Mouse (Mus musculus): ENCODE results near the gene Ociad1. TPM values are rescaled to one million over a fixed set of nuclear protein-coding genes. Genes with fewer than 3 reads are reported as not detected.

Gene Ociad1
- polyA plus RNA-seq, 1 experiment, result 16.0 TPM

DNA sequence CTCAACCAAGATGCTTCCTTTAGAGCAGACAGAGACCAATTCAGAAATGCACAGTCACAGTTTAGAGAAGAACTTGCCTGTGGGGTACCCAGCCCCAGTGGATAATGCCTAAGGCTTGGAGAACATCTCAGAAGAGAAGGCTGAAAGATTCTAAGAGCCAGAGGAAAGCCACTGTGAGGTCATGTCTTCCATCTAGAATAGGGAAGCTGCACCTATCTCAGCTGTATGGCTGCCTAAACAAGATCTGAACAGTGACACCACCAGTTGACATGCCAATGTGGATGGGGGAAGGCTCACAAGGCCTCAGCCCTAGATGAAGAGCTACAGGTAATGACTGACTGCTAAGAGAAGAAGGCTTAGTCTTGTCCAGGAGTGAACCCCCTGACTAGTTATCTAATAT lies 8.5 kb upstream of the Ociad1 start:
- Histone ChIP-seq H3K27me3 (ENCODE audit: control insufficient read depth, insufficient read depth, low read length) (no peaks in the 10 kb centered on the region), H3K36me3 (ENCODE audit: control insufficient read depth, insufficient read depth, low read length) (no peaks in the 10 kb centered on the region), H3K27ac (ENCODE audit: insufficient read depth, low read depth, low read length) (no peak overlapping the region), H3K4me3 (ENCODE audit: low read depth, low read length) (no peak overlapping the region), H3K4me1 (ENCODE audit: control insufficient read depth, insufficient read depth, insufficient read length, low read length) (peaks cover 5% of the 10 kb centered on the region; the same call in 1 of the 2 replicates)
- TF ChIP-seq POLR2A (IDR thresholded peaks at IDR 0.05; ENCODE audit: low read depth, low read length) (no peak), CTCF (IDR thresholded peaks at IDR 0.05; ENCODE audit: extremely low read depth, insufficient read length, insufficient replicate concordance, low read depth, low read length) (no peak)

DNA sequence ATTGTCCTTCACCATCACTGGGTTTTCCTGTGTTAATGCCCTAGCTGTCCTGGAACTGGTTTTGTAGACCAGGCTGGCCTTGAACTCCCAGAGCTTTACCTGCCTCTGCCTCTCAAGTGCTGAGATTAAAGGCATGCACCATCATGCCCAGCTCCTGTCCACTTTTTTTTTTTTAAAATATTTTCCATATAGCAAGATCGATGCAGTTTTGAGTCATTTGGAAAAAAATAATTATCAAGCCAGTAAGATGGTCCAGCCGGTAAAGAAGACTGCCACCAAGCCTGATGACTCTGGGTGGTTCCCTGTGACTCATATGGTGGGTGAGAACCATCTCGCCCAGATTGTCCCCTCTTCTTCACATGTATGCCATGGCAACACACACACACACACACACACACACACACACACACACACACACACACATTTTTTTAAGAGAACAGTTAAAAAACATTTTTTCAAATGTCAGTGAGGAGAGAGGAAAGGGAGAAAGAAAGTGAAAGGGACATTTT lies 7.1 kb upstream of the Ociad1 start:
- H3K27ac ChIP-seq (ENCODE audit: insufficient read depth, low read depth, low read length), result peak overlapping the region; percentile 58; the same call in 1 of the 2 replicates
- 73% methylated on average over 3 of the region's 3 CpGs for WGBS
- H3K36me3 ChIP-seq (ENCODE audit: control insufficient read depth, insufficient read depth, low read length), result no peaks in the 10 kb centered on the region
- TF ChIP-seq POLR2A (IDR thresholded peaks at IDR 0.05; ENCODE audit: low read depth, low read length) (no peak), CTCF (IDR thresholded peaks at IDR 0.05; ENCODE audit: extremely low read depth, insufficient read length, insufficient replicate concordance, low read depth, low read length) (no peak)
- no peak overlapping the region for H3K4me3 ChIP-seq (ENCODE audit: low read depth, low read length)
- H3K27me3 ChIP-seq (ENCODE audit: control insufficient read depth, insufficient read depth, low read length), result no peaks in the 10 kb centered on the region
- no peaks in the 10 kb centered on the region for H3K4me1 ChIP-seq (ENCODE audit: control insufficient read depth, insufficient read depth, insufficient read length, low read length)

GRCm38 (mm10) chr5:73286603-73287002 lies 6.0 kb upstream of the Ociad1 start:
- no peaks in the 10 kb centered on the region for H3K27me3 ChIP-seq (ENCODE audit: control insufficient read depth, insufficient read depth, low read length)
- peak overlapping the region; percentile 58 for H3K27ac ChIP-seq (ENCODE audit: insufficient read depth, low read depth, low read length)
- WGBS, result 64% methylated on average over 5 of the region's 5 CpGs
- TF ChIP-seq POLR2A (IDR thresholded peaks at IDR 0.05; ENCODE audit: low read depth, low read length) (no peak), CTCF (IDR thresholded peaks at IDR 0.05; ENCODE audit: extremely low read depth, insufficient read length, insufficient replicate concordance, low read depth, low read length) (no peak)
- H3K36me3 ChIP-seq (ENCODE audit: control insufficient read depth, insufficient read depth, low read length), result no peaks in the 10 kb centered on the region
- no peaks in the 10 kb centered on the region for H3K4me1 ChIP-seq (ENCODE audit: control insufficient read depth, insufficient read depth, insufficient read length, low read length)
- H3K4me3 ChIP-seq (ENCODE audit: low read depth, low read length), result no peak overlapping the region

DNA sequence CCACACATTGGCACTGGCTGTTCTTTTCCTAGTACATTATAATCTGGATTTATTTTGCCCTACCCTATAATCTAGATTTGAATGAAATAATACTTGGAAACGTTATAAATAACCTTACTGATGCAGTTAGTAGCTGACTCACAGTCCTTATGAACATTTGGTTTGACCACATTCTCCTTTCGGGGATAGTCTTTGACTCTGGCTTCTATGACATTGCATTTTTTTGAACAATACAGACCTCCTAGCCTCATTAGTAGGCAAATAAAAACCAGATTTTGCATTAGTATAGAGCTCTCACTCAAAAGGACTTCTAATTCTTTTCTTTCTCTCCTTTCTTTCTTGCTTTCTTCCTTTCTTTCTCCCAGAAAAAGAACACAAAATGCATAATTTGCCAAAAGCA lies 2.7 kb upstream of the Ociad1 start:
- H3K27me3 ChIP-seq (ENCODE audit: control insufficient read depth, insufficient read depth, low read length), result no peaks in the 10 kb centered on the region
- no peak overlapping the region for H3K27ac ChIP-seq (ENCODE audit: insufficient read depth, low read depth, low read length)
- WGBS, result 64% methylated on average over 2 of the region's 2 CpGs
- H3K4me1 ChIP-seq (ENCODE audit: control insufficient read depth, insufficient read depth, insufficient read length, low read length), result peaks cover 2% of the 10 kb centered on the region; the same call in 1 of the 2 replicates
- H3K36me3 ChIP-seq (ENCODE audit: control insufficient read depth, insufficient read depth, low read length), result peaks cover 2% of the 10 kb centered on the region; the same call in 1 of the 2 replicates
- no peak overlapping the region for H3K4me3 ChIP-seq (ENCODE audit: low read depth, low read length)
- TF ChIP-seq CTCF (IDR thresholded peaks at IDR 0.05; ENCODE audit: extremely low read depth, insufficient read length, insufficient replicate concordance, low read depth, low read length) (no peak), POLR2A (IDR thresholded peaks at IDR 0.05; ENCODE audit: low read depth, low read length) (no peak)

- H3K27ac ChIP-seq (ENCODE audit: insufficient read depth, low read depth, low read length), result no peak overlapping the region
- peaks cover 18% of the 10 kb centered on the region for H3K36me3 ChIP-seq (ENCODE audit: control insufficient read depth, insufficient read depth, low read length)
- peak overlapping the region; percentile 100; the same call in 1 of the 2 replicates for H3K4me3 ChIP-seq (ENCODE audit: low read depth, low read length)
- peaks cover 5% of the 10 kb centered on the region; the same call in 1 of the 2 replicates for H3K4me1 ChIP-seq (ENCODE audit: control insufficient read depth, insufficient read depth, insufficient read length, low read length)
- no peak for TF ChIP-seq CTCF (IDR thresholded peaks at IDR 0.05; ENCODE audit: extremely low read depth, insufficient read length, insufficient replicate concordance, low read depth, low read length)
- TF ChIP-seq POLR2A (IDR thresholded peaks at IDR 0.05; ENCODE audit: low read depth, low read length), result no peak
- 2% methylated on average over 8 of the region's 8 CpGs for WGBS
- no peaks in the 10 kb centered on the region for H3K27me3 ChIP-seq (ENCODE audit: control insufficient read depth, insufficient read depth, low read length)
These were observed 859 bp downstream of the Ociad1 start for GRCm38 (mm10) chr5:73293458-73293827.

DNA sequence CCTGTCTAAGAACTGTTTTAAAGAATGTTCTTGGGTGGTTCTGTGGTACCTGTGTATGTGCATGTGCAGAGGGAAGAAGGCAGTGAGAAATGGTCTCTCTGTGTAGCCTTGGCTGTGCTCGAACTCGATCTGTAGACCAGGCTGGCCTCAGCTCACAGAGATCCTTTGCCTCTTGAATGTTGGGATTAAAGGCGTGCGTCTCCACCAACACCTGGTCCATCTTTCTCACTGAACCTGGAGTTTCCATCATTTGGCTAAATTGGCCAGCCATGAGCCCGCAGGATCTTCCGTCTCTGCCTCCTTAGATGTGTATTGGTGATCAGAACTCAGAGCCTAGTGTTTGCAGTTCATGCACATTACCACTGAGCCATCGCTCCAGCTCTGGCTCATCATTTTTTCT lies 2.4 kb downstream of the Ociad1 start:
- TF ChIP-seq POLR2A (IDR thresholded peaks at IDR 0.05; ENCODE audit: low read depth, low read length), result no peak
- no peak for TF ChIP-seq CTCF (IDR thresholded peaks at IDR 0.05; ENCODE audit: extremely low read depth, insufficient read length, insufficient replicate concordance, low read depth, low read length)
- H3K36me3 ChIP-seq (ENCODE audit: control insufficient read depth, insufficient read depth, low read length), result peaks cover 25% of the 10 kb centered on the region
- no peak overlapping the region for H3K4me3 ChIP-seq (ENCODE audit: low read depth, low read length)
- peaks cover 5% of the 10 kb centered on the region; the same call in 1 of the 2 replicates for H3K4me1 ChIP-seq (ENCODE audit: control insufficient read depth, insufficient read depth, insufficient read length, low read length)
- no peak overlapping the region for H3K27ac ChIP-seq (ENCODE audit: insufficient read depth, low read depth, low read length)
- no peaks in the 10 kb centered on the region for H3K27me3 ChIP-seq (ENCODE audit: control insufficient read depth, insufficient read depth, low read length)
- 96% methylated on average over 7 of the region's 7 CpGs for WGBS

DNA sequence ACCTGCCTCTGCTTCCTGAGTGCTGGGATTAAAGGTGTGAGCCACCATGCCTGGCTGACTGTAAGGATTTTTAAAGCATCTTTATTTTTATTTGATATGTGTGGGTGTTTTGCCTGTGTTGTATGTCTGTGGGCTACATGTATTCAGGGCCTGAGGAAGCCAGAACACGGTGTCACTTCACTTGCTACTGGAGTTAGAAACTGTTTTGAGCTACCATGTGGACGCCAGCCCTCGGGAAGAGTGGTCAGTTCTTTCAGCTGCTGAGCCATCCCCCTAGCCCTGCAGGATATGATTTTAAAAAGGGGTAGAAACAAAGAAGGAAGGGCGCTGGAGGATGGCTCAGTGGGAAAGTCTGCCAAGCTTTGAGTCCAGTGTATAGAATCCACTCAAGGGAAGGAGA lies 3.3 kb downstream of the Ociad1 start:
- no peak for TF ChIP-seq POLR2A (IDR thresholded peaks at IDR 0.05; ENCODE audit: low read depth, low read length)
- Histone ChIP-seq H3K4me1 (ENCODE audit: control insufficient read depth, insufficient read depth, insufficient read length, low read length) (peaks cover 5% of the 10 kb centered on the region; the same call in 1 of the 2 replicates), H3K36me3 (ENCODE audit: control insufficient read depth, insufficient read depth, low read length) (peaks cover 31% of the 10 kb centered on the region), H3K27me3 (ENCODE audit: control insufficient read depth, insufficient read depth, low read length) (no peaks in the 10 kb centered on the region), H3K4me3 (ENCODE audit: low read depth, low read length) (no peak overlapping the region), H3K27ac (ENCODE audit: insufficient read depth, low read depth, low read length) (no peak overlapping the region)
- 83% methylated on average over 4 of the region's 4 CpGs for WGBS
